Mouse (Mus musculus) cerebellum, adult 11 months (tissue): ENCODE results near the gene Slc6a11.

Experiments used
- DNase-seq: peaks from one replicate; pipeline ENCODE4 v3.0.0; 2022

The Slc6a11 gene

GRCm38 (mm10) chr6:114182366-114183179 lies 51.5 kb downstream of the Slc6a11 start:
- DNase-seq = no peak

GRCm38 (mm10) chr6:114187121-114187520 lies 56.1 kb downstream of the Slc6a11 start:
- no peak for DNase-seq

DNA sequence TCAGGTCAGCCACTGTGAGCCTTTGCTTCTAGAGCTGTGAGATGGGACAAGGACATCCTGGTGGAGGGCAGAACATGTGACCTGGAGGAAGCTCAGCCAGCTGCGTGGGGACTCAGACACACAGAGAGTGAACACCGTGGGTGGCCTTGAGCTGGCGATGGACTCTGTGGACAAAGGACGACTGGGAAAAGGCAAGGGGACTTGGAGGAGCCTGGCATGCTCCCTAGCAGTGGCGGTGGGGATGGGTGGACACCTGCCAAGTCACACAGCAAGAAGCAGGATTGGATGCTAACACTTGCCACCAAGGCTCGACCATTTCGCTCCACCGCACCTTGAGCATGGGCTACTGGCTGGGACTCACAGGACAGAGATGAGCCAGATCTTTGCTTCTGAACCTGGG lies 57.8 kb downstream of the Slc6a11 start:
- no peak for DNase-seq

DNA sequence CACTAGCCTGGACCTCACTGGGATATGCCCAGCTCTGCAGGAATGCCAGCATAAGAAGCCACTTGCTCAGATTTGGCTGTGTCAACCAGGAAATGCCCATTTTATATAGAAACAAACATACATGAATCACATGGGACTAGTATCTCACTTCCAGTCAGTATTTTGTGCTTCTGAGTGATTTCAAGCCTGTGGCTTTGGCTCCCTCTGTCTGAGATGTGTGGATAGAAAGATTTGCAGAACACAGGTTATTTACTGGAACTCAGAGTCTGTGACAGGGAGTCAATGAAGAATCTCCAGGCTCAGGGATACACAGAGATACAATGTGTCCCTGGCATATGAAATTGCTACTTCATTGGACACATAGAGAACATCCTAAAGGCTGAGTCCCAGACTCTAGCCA lies 65.0 kb downstream of the Slc6a11 start:
- DNase-seq = no peak

DNA sequence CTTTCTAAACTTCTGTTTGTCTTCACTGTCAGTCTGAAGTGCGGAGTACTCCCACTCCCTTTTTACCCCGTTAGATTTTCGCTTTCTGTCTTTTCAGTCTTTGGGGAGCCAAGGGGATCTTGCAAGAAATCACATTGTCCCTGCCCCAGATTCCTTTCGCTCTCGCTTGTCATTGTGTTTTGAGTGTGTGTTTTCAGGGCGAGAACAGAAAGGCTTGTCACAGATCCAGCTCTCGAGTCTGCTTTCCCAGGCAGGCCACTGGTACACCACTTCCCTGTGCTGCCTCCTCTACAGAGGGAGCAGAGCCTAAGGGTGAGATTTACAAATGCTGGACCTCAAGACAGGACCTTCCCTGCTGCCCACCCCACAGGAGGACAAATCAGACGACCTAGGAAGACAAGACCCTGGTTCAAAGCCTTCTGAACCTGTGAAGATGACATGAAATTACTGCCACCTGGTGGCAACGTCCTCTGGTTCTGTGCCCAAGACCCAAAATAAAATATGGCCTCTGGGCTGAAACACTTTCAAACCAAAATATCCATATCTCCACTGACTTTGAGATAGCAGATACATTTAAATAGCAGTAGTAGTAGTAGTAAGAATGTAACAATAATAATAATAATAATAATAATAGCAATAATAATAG lies 68.3 kb downstream of the Slc6a11 start:
- DNase-seq = no peak

GRCm38 (mm10) chr6:114204557-114204956 lies 73.5 kb downstream of the Slc6a11 start:
- DNase-seq = no peak

DNA sequence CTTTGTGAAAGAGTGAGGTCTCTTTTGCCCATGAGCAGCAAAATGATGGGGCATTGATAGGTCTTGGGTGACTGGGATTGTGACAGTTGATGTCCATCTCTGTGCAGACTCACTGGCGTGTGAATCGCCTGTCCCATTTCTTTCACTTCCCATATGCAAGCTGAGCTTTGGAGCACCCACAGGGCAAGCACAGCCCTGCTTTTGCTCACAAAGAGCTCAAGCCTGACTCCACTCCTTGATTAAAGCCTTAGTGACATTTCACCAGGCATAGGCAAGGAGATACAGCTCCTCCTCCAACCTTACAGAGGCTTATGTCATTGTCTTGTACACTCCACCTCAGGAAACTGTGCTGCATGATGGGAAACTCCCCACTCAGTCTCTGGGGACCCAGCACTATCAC lies 77.3 kb downstream of the Slc6a11 start:
- DNase-seq = no peak

DNA sequence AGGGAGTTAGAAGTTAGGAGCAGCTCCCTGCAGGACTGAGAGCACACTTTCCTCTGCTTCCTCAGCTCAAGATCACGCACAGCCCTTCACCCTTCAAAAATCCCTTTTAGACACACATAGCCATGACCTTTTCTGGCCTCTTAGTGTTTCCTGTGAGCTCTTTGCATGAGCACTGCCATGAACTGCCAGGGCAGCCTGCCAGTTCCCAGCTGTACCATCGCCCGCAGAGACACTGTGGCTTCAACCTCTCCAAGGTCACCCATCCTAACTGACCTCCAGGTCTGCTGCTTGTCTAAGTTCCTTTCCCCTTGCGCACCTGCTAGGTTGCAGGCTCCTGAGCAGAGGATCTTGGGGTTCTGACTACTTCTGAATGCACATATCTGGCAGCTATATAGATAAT lies 83.4 kb downstream of the Slc6a11 start:
- no peak for DNase-seq

DNA sequence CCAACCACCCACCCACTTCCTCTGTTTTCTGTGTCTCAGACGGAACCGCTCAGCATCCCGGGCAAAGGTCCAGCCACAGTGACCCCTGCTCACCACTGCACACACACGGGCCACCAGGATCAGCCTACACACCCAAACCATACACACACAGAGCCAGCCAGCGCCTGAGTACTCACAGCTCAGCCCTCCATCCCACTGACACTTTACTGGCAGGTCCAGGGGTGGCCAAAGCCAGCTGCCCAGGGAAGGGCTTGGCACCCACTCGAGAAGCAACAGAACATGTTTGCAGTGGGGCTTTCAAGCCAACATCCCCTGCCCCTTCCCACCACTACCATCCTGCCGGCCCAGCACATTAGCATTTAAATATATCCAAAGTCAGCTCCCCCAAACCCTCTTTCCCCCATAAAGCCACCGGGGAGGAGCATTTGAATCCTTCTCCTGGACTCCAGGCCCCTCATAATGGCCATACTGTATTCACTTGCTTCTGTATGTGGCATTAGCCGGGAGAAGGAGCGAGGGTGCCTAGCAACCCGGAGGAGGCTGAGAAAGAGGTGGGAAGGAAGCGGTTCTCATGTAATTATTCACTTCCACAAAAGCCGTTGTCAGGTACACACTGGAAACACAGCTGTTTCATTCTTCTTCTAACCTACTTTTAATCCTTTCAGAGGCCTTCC lies 85.8 kb downstream of the Slc6a11 start:
- DNase-seq = no peak

- no peak for DNase-seq
Measured at GRCm38 (mm10) chr6:114224399-114224798, 93.4 kb downstream of the Slc6a11 start.

DNA sequence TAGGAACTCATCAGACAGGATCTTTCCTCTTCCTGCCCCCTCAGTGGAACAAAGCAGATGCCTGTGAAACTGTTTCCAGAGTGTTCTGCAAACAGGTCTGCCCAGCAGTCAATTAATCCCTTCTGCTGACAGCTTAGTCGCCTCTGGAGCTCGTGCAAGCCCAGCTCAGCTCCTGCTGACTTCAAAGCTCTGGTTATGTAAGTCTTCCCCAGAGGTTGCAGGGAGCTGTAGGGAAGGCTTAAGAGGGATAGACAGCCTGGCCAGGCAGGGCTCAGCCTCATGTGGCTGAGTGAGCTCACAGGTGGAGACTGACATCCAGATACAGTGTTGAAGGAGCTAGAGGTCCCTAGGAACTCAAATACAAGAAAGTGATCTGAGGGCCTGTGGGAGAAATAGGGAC lies 96.3 kb downstream of the Slc6a11 start:
- DNase-seq = no peak

- DNase-seq = no peak
Measured at GRCm38 (mm10) chr6:114228196-114228595, 97.2 kb downstream of the Slc6a11 start.

- DNase-seq = no peak
Measured at GRCm38 (mm10) chr6:114238892-114239644, 108.0 kb downstream of the Slc6a11 start.

- no peak for DNase-seq
Measured at GRCm38 (mm10) chr6:114245665-114246064, 114.6 kb downstream of the Slc6a11 start.

- peak; percentile 65 for DNase-seq
Measured at GRCm38 (mm10) chr6:114250311-114250710, 119.3 kb downstream of the Slc6a11 start.

DNA sequence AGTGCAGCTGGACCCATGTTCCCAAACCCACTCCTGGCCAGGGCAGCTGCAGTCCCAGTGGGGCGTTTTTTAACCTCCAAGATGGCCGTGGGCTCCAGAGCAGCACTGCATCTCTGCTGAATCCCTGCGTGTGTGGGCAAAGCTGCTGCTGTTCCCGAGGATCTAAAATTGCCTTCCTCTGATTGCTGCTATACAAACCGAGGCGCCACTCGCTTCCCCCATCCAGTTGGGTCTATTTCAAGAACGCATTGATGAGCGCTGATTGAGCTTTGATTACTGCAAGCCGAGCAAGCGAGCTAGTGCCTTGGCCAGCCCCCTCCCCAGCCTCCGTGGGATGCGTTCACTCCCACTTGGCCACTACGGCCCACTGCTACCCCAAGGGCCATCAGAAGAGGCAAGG lies 123.9 kb downstream of the Slc6a11 start:
- no peak for DNase-seq

- no peak for DNase-seq
Measured at GRCm38 (mm10) chr6:114257762-114258361, 126.8 kb downstream of the Slc6a11 start.

GRCm38 (mm10) chr6:114258661-114259193 lies 127.7 kb downstream of the Slc6a11 start:
- DNase-seq = no peak

DNA sequence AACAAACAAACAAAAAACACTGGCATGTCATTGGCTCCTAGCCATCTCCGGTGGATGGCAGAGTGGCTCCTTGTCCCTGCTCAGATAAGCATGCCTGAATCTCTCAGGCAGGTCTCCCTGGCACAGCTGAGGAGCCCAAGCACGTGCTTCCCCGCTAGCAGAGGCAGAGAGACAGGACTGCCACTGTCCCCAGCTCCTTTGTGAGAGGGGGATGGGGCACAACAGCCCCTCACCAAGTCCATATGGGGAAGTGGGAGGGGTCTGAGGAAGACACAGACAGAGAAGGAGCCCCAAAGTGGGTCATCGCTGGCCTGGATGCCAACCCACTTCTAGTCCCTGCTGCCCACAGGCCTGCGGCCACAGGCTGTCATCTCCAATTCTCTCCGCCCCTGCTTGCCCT lies 130.6 kb downstream of the Slc6a11 start:
- no peak for DNase-seq

DNA sequence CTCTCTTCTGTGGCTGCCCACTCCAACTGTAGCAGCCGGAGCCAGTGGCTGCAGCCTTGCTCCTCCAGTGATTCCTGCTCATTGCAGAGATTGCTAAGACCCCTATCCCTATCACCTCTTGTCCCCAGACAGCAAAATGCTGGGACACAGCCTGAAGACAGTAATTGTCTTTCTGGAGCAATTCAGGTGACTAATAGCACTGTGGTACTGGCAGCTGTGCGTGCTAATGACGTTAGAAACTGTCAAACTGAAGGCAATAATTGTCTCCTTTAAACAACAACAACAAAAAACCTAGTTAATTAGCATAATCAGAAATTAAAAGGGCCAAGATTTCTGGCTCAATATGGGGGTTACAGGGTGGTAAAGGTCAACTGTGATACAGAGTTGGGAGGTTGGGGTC lies 133.0 kb downstream of the Slc6a11 start:
- no peak for DNase-seq

DNA sequence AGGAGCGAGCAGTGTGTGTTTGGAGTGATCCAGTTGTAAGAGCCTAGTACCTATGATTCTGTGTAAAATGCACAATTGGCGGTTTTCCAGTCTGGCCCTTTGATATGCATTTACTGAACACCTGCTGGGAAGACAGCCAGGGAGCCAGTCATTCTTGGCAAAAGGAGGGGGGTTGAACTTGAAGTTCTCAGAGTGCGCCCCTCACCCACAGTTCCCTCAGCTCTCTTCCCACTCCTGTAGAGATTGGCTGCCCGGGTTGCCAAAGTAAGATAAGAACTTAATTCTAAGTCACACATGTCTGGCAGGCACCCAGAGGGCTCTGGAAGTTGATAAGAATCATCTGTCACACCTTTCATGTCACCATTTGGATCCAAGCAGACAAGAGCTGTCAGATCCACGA lies 133.4 kb downstream of the Slc6a11 start:
- DNase-seq = no peak

DNA sequence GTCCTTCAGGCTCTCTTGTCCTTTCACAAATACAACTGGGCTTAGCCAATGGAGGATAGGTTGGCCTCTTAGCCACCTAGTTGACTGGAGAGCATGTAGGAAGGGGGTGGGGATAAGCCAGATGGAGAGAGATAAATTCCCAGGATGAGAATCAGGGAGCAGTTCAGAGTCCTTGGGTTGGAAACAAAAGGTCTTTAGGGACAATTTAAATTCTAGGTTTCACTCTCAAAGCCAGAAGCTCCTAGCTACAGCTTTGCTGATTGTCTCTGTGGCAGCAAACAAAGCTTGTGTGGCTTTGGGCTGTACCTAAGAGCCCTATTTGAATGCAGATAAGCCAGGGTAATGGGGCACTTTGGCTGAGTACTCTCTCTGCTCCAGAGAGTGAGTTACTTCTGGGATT lies 135.2 kb downstream of the Slc6a11 start:
- no peak for DNase-seq

GRCm38 (mm10) chr6:114267979-114268378 lies 136.9 kb downstream of the Slc6a11 start:
- no peak for DNase-seq
